Mouse (Mus musculus) heart, postnatal 0 days (tissue): ENCODE results near the gene Cdh15.

ENCODE experiments used
- CTCF ChIP-seq: IDR thresholded peaks from 2 replicates; pipeline ENCODE4 v1.5.1; 2016; ENCODE audit warnings: antibody characterized with exemption, control low read depth, low read depth
- EP300 ChIP-seq: IDR thresholded peaks from 2 replicates; pipeline ENCODE4 v1.6.1; 2016; ENCODE audit warnings: antibody characterized with exemption, low read depth

- TF ChIP-seq CTCF (no peak), EP300 (no peak)
Observed at GRCm38 (mm10) chr8:122898473-122898872, 50.7 kb downstream of the Cdh15 start.
